Mouse (Mus musculus) heart, embryonic 13.5 days (tissue): Measurements from ENCODE around the gene Slc16a14. TPM values are rescaled to one million over a fixed set of nuclear protein-coding genes. Genes with fewer than 3 reads are reported as not detected.
A peak's percentile ranks its signal among the peaks of the same experiment; 100 is the strongest.

Experiments used
- ATAC-seq: fragments of 200-750 bp; cut with Nextera tagmentation; 2 replicates; pipeline ENCODE4 v1.8.0; 2017; ENCODE audit warnings: moderate TSS enrichment; ENCODE audit not compliant: insufficient number of reproducible peaks, low FRiP score, low TSS enrichment; ENCODE audit errors: extremely low read depth
- H3K27ac ChIP-seq: fragments of 300-500 bp; sonication (generic); replicated peaks from 2 replicates; pipeline ENCODE4 v1.5.1; 2015; ENCODE audit warnings: moderate library complexity, mild to moderate bottlenecking, inconsistent platforms
- H3K27me3 ChIP-seq: fragments of 300-500 bp; sonication (generic); replicated peaks from 2 replicates; pipeline ENCODE4 v1.6.1; 2015; ENCODE audit warnings: mild to moderate bottlenecking, inconsistent platforms
- H3K36me3 ChIP-seq: fragments of 300-500 bp; sonication (generic); 2 replicates; pipeline ENCODE4 v1.6.1; 2015; ENCODE audit warnings: mild to moderate bottlenecking, inconsistent platforms
- H3K4me1 ChIP-seq: fragments of 300-500 bp; sonication (generic); 2 replicates; pipeline ENCODE4 v1.6.1; 2015; ENCODE audit warnings: inconsistent platforms
- H3K4me2 ChIP-seq: fragments of 300-500 bp; sonication (generic); 2 replicates; pipeline ENCODE4 v1.6.1; 2015; ENCODE audit warnings: inconsistent platforms, mild to moderate bottlenecking, moderate library complexity
- H3K4me3 ChIP-seq: fragments of 300-500 bp; sonication (generic); 2 replicates; pipeline ENCODE4 v1.5.1; 2015; ENCODE audit warnings: moderate library complexity, mild to moderate bottlenecking, inconsistent platforms
- H3K9ac ChIP-seq: fragments of 300-500 bp; sonication (generic); 2 replicates; pipeline ENCODE4 v1.6.1; 2015; ENCODE audit warnings: inconsistent platforms, mild to moderate bottlenecking, moderate library complexity
- H3K9me3 ChIP-seq: fragments of 300-500 bp; sonication (generic); 2 replicates; pipeline ENCODE4 v1.6.1; 2016; ENCODE audit warnings: inconsistent platforms
- WGBS: fragments of 180-500 bp; shearing (Covaris S2); methylation state at CpG from one replicate; pipeline ENCODE4 v1.1.7; 2015; ENCODE audit warnings: mixed read lengths; 5-methylcytosine and 5-hydroxymethylcytosine counted together
- polyA plus RNA-seq: library from polyadenylated mRNA; unstranded; fragments of >200 nt; fragmentation: Nextera tagmentation; extraction: Ambion mirVana; gene quantifications from 2 replicates; pipeline ENCODE4 v1.2.1, GENCODE M21; 2015

Slc16a14 gene
- polyA plus RNA-seq, 1 experiment from 2014 or later, result 0.05 TPM

DNA sequence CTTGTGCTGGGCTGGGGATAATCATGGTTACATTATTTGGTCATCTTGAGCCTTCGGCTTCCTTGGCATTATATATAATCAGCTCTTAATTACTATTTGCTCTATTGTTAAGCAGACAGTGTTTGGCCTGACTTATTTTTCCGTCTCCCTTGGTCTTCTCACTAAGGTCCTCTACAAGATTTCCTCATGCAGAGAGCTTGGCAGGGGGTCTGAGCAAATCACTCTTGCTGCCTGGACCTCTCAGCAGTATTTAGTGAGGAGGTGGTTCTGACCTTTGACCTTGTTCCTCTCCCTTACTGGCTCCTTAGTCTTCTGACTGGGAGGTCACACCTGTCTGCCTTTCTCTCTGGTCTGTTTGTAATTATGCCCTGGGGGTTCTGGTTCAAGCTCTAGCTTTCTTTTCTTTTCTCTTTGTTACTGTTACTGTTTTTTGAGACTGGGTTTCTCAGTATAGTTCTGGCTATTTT, 52.8 kb downstream of the Slc16a14 start:
- Histone ChIP-seq H3K4me2 (no peak overlapping the region), H3K9ac (no peak overlapping the region), H3K27me3 (no peaks in the 10 kb centered on the region), H3K4me3 (no peak overlapping the region), H3K4me1 (no peaks in the 10 kb centered on the region), H3K36me3 (no peaks in the 10 kb centered on the region), H3K27ac (no peak overlapping the region), H3K9me3 (no peaks in the 10 kb centered on the region)
- no peak for ATAC-seq
- 64% methylated on average over 2 of the region's 2 CpGs for WGBS

DNA sequence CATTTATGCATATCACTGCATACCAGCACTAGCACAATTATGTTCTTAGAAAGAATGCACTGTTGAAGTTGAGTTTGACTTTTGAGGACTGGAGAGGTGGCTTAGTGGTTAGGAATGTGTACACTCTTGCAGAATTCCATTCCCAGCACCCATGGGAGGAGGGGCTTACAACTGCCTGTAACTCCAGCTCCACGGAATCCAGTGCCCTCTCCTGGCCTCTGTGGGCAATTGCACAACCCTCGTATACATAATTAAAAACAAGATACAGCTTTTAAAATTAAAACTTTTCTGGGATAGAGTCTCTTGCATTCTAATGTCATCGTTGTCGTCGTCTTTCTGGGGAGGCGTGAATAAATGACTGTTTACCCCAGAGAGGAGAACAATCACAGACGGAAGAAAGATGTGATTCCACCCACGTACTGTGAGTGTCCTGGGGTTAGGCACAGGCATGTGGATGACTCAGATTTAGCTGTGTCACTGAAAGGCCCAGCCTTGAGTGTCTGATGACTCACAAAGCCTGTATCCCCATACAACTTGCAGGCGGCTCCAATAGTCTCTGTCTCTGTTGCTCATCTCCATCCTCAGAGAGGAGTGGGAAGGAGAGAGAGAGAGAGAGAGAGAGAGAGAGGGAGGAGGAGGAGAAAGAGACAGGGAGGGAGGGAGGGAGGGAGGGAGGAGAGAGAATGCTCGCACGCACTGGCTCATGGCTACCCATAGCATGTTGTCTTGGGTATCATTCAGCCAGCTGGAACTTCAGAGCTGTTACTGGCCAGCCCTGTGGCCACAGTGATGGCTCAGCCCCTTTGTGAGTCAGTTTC, 53.5 kb downstream of the Slc16a14 start:
- H3K9ac ChIP-seq, result no peak overlapping the region
- H3K9me3 ChIP-seq, result no peaks in the 10 kb centered on the region
- H3K4me1 ChIP-seq, result no peaks in the 10 kb centered on the region
- H3K4me2 ChIP-seq, result no peak overlapping the region
- no peak overlapping the region for H3K27ac ChIP-seq
- H3K4me3 ChIP-seq, result no peak overlapping the region
- no peaks in the 10 kb centered on the region for H3K36me3 ChIP-seq
- H3K27me3 ChIP-seq, result no peaks in the 10 kb centered on the region
- 67% methylated on average over 11 of the region's 11 CpGs for WGBS
- no peak for ATAC-seq

- Histone ChIP-seq H3K27ac (no peak overlapping the region), H3K4me2 (no peak overlapping the region), H3K4me3 (no peak overlapping the region), H3K4me1 (no peaks in the 10 kb centered on the region), H3K27me3 (no peaks in the 10 kb centered on the region), H3K9ac (no peak overlapping the region), H3K36me3 (no peaks in the 10 kb centered on the region), H3K9me3 (no peaks in the 10 kb centered on the region)
- ATAC-seq, result no peak
- WGBS, result 86% methylated on average over 8 of the region's 8 CpGs
These were observed 55.3 kb downstream of the Slc16a14 start for GRCm38 (mm10) chr1:84879571-84880120.

GRCm38 (mm10) chr1:84877590-84877989, 57.3 kb downstream of the Slc16a14 start:
- no peaks in the 10 kb centered on the region for H3K27me3 ChIP-seq
- H3K9ac ChIP-seq, result no peak overlapping the region
- no peak overlapping the region for H3K4me2 ChIP-seq
- H3K9me3 ChIP-seq, result no peaks in the 10 kb centered on the region
- H3K4me1 ChIP-seq, result no peaks in the 10 kb centered on the region
- H3K27ac ChIP-seq, result no peak overlapping the region
- no peak overlapping the region for H3K4me3 ChIP-seq
- no peaks in the 10 kb centered on the region for H3K36me3 ChIP-seq
- ATAC-seq, result no peak
- WGBS, result 87% methylated on average over 2 of the region's 2 CpGs

DNA sequence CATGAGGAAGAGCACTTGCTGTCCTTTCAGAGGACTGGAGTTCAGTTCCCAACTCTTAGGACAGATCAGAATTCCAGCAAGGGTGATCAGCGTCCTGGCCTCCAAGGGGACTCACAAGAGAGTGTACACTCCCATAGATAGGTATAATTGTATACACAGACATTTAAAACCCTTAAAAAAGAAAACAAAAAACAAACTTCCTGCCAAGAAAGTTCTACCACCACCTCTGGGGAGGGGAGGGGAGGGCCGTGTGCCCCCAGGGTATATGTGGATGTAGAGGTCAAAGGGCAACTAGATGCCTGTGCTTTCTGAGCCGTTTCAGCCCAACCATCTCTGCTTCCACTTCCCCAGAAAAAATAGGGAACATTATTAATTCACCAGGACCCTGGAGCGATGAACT, 62.0 kb downstream of the Slc16a14 start:
- Histone ChIP-seq H3K27ac (no peak overlapping the region), H3K9me3 (no peaks in the 10 kb centered on the region), H3K27me3 (no peaks in the 10 kb centered on the region), H3K4me2 (no peak overlapping the region), H3K36me3 (no peaks in the 10 kb centered on the region), H3K9ac (no peak overlapping the region), H3K4me1 (no peaks in the 10 kb centered on the region), H3K4me3 (no peak overlapping the region)
- no peak for ATAC-seq
- WGBS, result 78% methylated on average over 4 of the region's 4 CpGs

GRCm38 (mm10) chr1:84872105-84872504, 62.8 kb downstream of the Slc16a14 start:
- Histone ChIP-seq H3K9me3 (no peaks in the 10 kb centered on the region), H3K9ac (no peak overlapping the region), H3K4me2 (no peak overlapping the region), H3K27me3 (no peaks in the 10 kb centered on the region), H3K27ac (no peak overlapping the region), H3K4me3 (no peak overlapping the region), H3K36me3 (no peaks in the 10 kb centered on the region), H3K4me1 (no peaks in the 10 kb centered on the region)
- ATAC-seq, result no peak
- WGBS, result 31% methylated on average over 3 of the region's 3 CpGs

GRCm38 (mm10) chr1:84871131-84871530, 63.8 kb downstream of the Slc16a14 start:
- H3K27me3 ChIP-seq, result no peaks in the 10 kb centered on the region
- no peaks in the 10 kb centered on the region for H3K36me3 ChIP-seq
- no peak overlapping the region for H3K27ac ChIP-seq
- 44% methylated on average over 6 of the region's 6 CpGs for WGBS
- H3K9ac ChIP-seq, result no peak overlapping the region
- no peaks in the 10 kb centered on the region for H3K4me1 ChIP-seq
- no peaks in the 10 kb centered on the region for H3K9me3 ChIP-seq
- no peak overlapping the region for H3K4me2 ChIP-seq
- no peak overlapping the region for H3K4me3 ChIP-seq
- ATAC-seq, result no peak

DNA sequence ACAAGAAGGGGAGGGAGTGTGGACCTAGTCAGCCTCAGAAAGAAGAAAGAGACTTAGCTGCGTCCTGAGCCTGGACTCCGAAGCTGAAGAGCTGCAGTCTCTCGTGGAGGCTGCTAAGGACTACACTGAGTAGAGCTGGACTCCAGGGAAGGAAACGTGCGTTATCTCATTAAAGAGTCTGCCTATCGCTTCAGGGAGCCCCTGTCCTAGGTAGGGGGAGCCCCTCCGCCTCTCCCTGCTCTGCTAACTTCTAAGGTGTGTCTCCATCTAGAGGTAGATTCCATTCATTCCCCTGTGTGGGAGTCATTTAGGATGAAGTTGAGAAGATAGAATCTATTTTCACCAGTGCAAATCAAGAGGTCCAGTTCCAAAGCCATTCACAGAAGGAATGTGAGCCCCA, 65.4 kb downstream of the Slc16a14 start:
- peaks cover 2% of the 10 kb centered on the region for H3K4me1 ChIP-seq
- peak overlapping the region; percentile 27 for H3K4me2 ChIP-seq
- no peak overlapping the region for H3K27ac ChIP-seq
- no peak overlapping the region for H3K9ac ChIP-seq
- H3K9me3 ChIP-seq, result no peaks in the 10 kb centered on the region
- H3K4me3 ChIP-seq, result no peak overlapping the region
- no peaks in the 10 kb centered on the region for H3K36me3 ChIP-seq
- 26% methylated on average over 7 of the region's 7 CpGs for WGBS
- no peaks in the 10 kb centered on the region for H3K27me3 ChIP-seq
- no peak for ATAC-seq

GRCm38 (mm10) chr1:84868841-84869240, 66.1 kb downstream of the Slc16a14 start:
- no peak overlapping the region for H3K27ac ChIP-seq
- H3K36me3 ChIP-seq, result no peaks in the 10 kb centered on the region
- no peaks in the 10 kb centered on the region for H3K9me3 ChIP-seq
- WGBS, result 59% methylated on average over 4 of the region's 4 CpGs
- no peaks in the 10 kb centered on the region for H3K27me3 ChIP-seq
- H3K4me2 ChIP-seq, result no peak overlapping the region
- no peak overlapping the region for H3K4me3 ChIP-seq
- ATAC-seq, result no peak
- H3K4me1 ChIP-seq, result peaks cover 6% of the 10 kb centered on the region
- no peak overlapping the region for H3K9ac ChIP-seq

- ATAC-seq, result no peak
- no peaks in the 10 kb centered on the region for H3K27me3 ChIP-seq
- no peaks in the 10 kb centered on the region for H3K9me3 ChIP-seq
- H3K4me2 ChIP-seq, result no peak overlapping the region
- no peak overlapping the region for H3K9ac ChIP-seq
- H3K4me1 ChIP-seq, result peaks cover 6% of the 10 kb centered on the region
- H3K27ac ChIP-seq, result no peak overlapping the region
- no peaks in the 10 kb centered on the region for H3K36me3 ChIP-seq
- H3K4me3 ChIP-seq, result no peak overlapping the region
These were observed 66.6 kb downstream of the Slc16a14 start for GRCm38 (mm10) chr1:84868311-84868710.

DNA sequence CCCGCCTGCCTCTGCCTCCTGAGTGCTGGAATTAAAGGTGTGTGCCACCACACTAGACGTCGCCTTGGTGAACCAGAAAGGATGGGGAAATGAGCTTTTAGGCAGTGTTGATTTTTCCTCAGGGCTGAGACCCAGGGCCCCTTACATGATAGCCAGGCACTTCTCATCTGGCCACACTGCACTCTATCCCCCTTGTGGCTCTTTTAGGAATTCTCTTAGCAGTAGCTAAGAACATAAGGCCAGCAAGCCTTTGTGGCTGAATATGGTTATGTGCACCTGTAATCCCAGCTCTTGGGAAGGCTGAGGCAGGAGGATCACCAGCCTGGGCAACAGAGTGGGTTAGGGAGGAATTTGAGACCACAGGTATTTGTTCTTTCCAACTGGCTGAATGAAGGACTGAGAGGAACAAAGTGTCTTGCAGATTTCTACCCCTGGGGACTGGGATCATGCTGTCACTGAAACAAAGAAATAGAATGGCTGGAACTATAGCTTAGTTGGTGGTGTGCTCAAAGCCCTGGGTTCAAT, 68.2 kb downstream of the Slc16a14 start:
- Histone ChIP-seq H3K4me2 (no peak overlapping the region), H3K4me1 (peaks cover 6% of the 10 kb centered on the region), H3K27me3 (no peaks in the 10 kb centered on the region), H3K9ac (no peak overlapping the region), H3K27ac (no peak overlapping the region), H3K9me3 (no peaks in the 10 kb centered on the region), H3K36me3 (no peaks in the 10 kb centered on the region), H3K4me3 (no peak overlapping the region)
- no peak for ATAC-seq
- 91% methylated on average over 3 of the region's 3 CpGs for WGBS

- no peak overlapping the region for H3K9ac ChIP-seq
- H3K4me1 ChIP-seq, result peaks cover 6% of the 10 kb centered on the region
- WGBS, result 81% methylated on average over 6 of the region's 6 CpGs
- no peak overlapping the region for H3K4me3 ChIP-seq
- ATAC-seq, result no peak
- H3K27me3 ChIP-seq, result no peaks in the 10 kb centered on the region
- no peak overlapping the region for H3K27ac ChIP-seq
- H3K9me3 ChIP-seq, result no peaks in the 10 kb centered on the region
- no peaks in the 10 kb centered on the region for H3K36me3 ChIP-seq
- no peak overlapping the region for H3K4me2 ChIP-seq
These were observed 68.7 kb downstream of the Slc16a14 start for GRCm38 (mm10) chr1:84866231-84866630.
